Mouse (Mus musculus) midbrain, embryonic 13.5 days (tissue): ENCODE measurements at regions not wholly inside any gene's neighbourhood (a gene's known extent, or its start where the extent isn't known, plus 50 kb on each side); places are given as distances from the start of the nearest gene placed in this dataset.

Experiments
- ATAC-seq: fragments of 200-750 bp; cut with Nextera tagmentation; 2 replicates; pipeline ENCODE4 v1.8.0; 2017; ENCODE audit warnings: mild to moderate bottlenecking, moderate TSS enrichment, moderate library complexity
- H3K27ac ChIP-seq: fragments of 300-500 bp; sonication (generic); 2 replicates; pipeline ENCODE4 v1.5.1; 2015; ENCODE audit warnings: inconsistent platforms, mild to moderate bottlenecking, moderate library complexity
- H3K27me3 ChIP-seq: fragments of 300-500 bp; sonication (generic); 2 replicates; pipeline ENCODE4 v1.6.1; 2015; ENCODE audit warnings: mild to moderate bottlenecking, inconsistent platforms
- H3K36me3 ChIP-seq: fragments of 300-500 bp; sonication (generic); 2 replicates; pipeline ENCODE4 v1.6.1; 2015; ENCODE audit warnings: mild to moderate bottlenecking, inconsistent platforms
- H3K4me1 ChIP-seq: fragments of 300-500 bp; sonication (generic); replicated peaks from 2 replicates; pipeline ENCODE4 v1.6.1; 2015; ENCODE audit warnings: inconsistent platforms
- H3K4me2 ChIP-seq: fragments of 300-500 bp; sonication (generic); replicated peaks from 2 replicates; pipeline ENCODE4 v1.6.1; 2015; ENCODE audit warnings: moderate library complexity, mild to moderate bottlenecking, inconsistent platforms
- H3K4me3 ChIP-seq: fragments of 300-500 bp; sonication (generic); replicated peaks from 2 replicates; pipeline ENCODE4 v1.5.1; 2015; ENCODE audit warnings: mild to moderate bottlenecking, inconsistent platforms
- H3K9ac ChIP-seq: fragments of 300-500 bp; sonication (generic); replicated peaks from 2 replicates; pipeline ENCODE4 v1.6.1; 2015; ENCODE audit warnings: mild to moderate bottlenecking, inconsistent platforms
- H3K9me3 ChIP-seq: fragments of 300-500 bp; sonication (generic); 2 replicates; pipeline ENCODE4 v1.6.1; 2016; ENCODE audit warnings: mild to moderate bottlenecking, inconsistent platforms
- WGBS: fragments of 180-500 bp; shearing (Covaris S2); methylation state at CpG from one replicate; pipeline ENCODE4 v1.1.7; 2015; 5-methylcytosine and 5-hydroxymethylcytosine counted together

GRCm38 (mm10) chr2:96006204-96006868 lies 311.6 kb upstream of the Lrrc4c start:
- Histone ChIP-seq H3K9me3 (no peaks in the 10 kb centered on the region), H3K4me3 (no peak overlapping the region), H3K27ac (no peak overlapping the region), H3K27me3 (no peaks in the 10 kb centered on the region), H3K9ac (no peak overlapping the region), H3K4me2 (no peak overlapping the region), H3K4me1 (no peaks in the 10 kb centered on the region), H3K36me3 (no peaks in the 10 kb centered on the region)
- WGBS, result 67% methylated on average over 2 of the region's 2 CpGs
- ATAC-seq, result peak; percentile 73
